Comparison of ENCODE assay signal across 11 mouse cellular contexts in genomic region chr17:36161129-36162051, GRCm38 (mm10). TPM values are rescaled to one million over a fixed set of nuclear protein-coding genes. Genes with fewer than 3 reads are reported as not detected.
A peak's percentile ranks its signal among the peaks of the same experiment; 100 is the strongest.
DNase-seq lines count a peak whose midpoint lies in the region; ATAC-seq and TF ChIP-seq lines count a peak whose summit lies in the region.
"Had no signal": no experiment of that assay in that cellular context is flagged by ENCODE, and none has a peak within 500 bp of the region (broad histone marks: within the 10 kb centered on the region; RNA-seq: fewer than 3 reads in every experiment).

No protein-coding gene starts in this region.

- peaks cover 17% of the 10 kb centered on the region for H3K27me3 ChIP-seq in spleen, adult 2 months (ENCODE audit: control insufficient read depth, insufficient read depth, low read length)
- peaks cover 38% of the 10 kb centered on the region for H3K27me3 ChIP-seq in liver, postnatal 0 days (ENCODE audit: insufficient read depth, low read length)
- peaks cover 26% of the 10 kb centered on the region for H3K27me3 ChIP-seq in stomach, embryonic 16.5 days (ENCODE audit: control insufficient read depth, insufficient read depth, low read length)

- no peak for TF ChIP-seq POLR2A in spleen, adult 2 months (IDR thresholded peaks at IDR 0.05; ENCODE audit: low read depth, low read length)

- no peak for TF ChIP-seq EP300 in liver, postnatal 0 days (IDR thresholded peaks at IDR 0.05; ENCODE audit: low read depth)

- peak; percentile 81 for ATAC-seq in liver, postnatal 0 days
- ATAC-seq in stomach, embryonic 16.5 days (ENCODE audit: insufficient read depth, low FRiP score), result peak; percentile 25; the same call in 1 of the 2 replicates

- peak; percentile 41 for DNase-seq in embryo, embryonic 10 days (ENCODE audit: low spot score)
- DNase-seq in embryo, embryonic 10.5 days (ENCODE audit: low spot score), result no peak
- DNase-seq in spleen, adult 2 months (ENCODE audit: low read depth in 1 of 2, low spot score in 2 of 2), result no peak
- no peak for DNase-seq in spleen, postnatal 4 days (ENCODE audit: low spot score in 2 of 2)
- no peak for DNase-seq in liver, postnatal 0 days
- no peak for DNase-seq in left cerebral cortex, adult 18-20 months (ENCODE audit: low spot score in 2 of 2)
- no peak for DNase-seq in embryo, embryonic 9.5 days (ENCODE audit: extremely low spot score)

- no peak overlapping the region; the same call in 1 of the 2 replicates for H3K9ac ChIP-seq in liver, postnatal 0 days (replicated peaks)
- H3K9ac ChIP-seq in stomach, embryonic 16.5 days (ENCODE audit: low read length), result peak overlapping the region; percentile 43; the same call in 1 of the 2 replicates

- H3K4me1 ChIP-seq in spleen, adult 2 months (ENCODE audit: control insufficient read depth, insufficient read depth, insufficient read length), result peaks cover 2% of the 10 kb centered on the region; the same call in 1 of the 2 replicates
- peaks cover 4% of the 10 kb centered on the region; the same call in 1 of the 2 replicates for H3K4me1 ChIP-seq in liver, postnatal 0 days (ENCODE audit: insufficient read depth)
- no peaks in the 10 kb centered on the region for H3K4me1 ChIP-seq in stomach, embryonic 16.5 days (ENCODE audit: control insufficient read depth, insufficient read depth, low read length)

- peak overlapping the region; percentile 37; the same call in 1 of the 2 replicates for H3K4me3 ChIP-seq in spleen, adult 2 months (ENCODE audit: extremely low read depth, insufficient read depth, insufficient read length)
- peak overlapping the region; percentile 38 for H3K4me3 ChIP-seq in liver, postnatal 0 days (ENCODE audit: low read depth, low read length)
- H3K4me3 ChIP-seq in stomach, embryonic 16.5 days (replicated peaks; ENCODE audit: low read length), result peak overlapping the region; percentile 31

- peak overlapping the region; percentile 61 for H3K4me2 ChIP-seq in liver, postnatal 0 days (ENCODE audit: low read depth, low read length)
- H3K4me2 ChIP-seq in stomach, embryonic 16.5 days (ENCODE audit: low read depth, low read length), result peak overlapping the region; percentile 51

- WGBS in spleen, adult 2 months, result 2% methylated on average over 53 of the region's 56 CpGs
- WGBS in liver, postnatal 0 days (ENCODE audit: insufficient replicate concordance), result 1% methylated on average over 50 of the region's 56 CpGs
- WGBS in stomach, embryonic 16.5 days, result 3% methylated on average over 56 of the region's 56 CpGs

- H3K9me3 ChIP-seq in liver, postnatal 0 days (ENCODE audit: low read length), result no peaks in the 10 kb centered on the region
- H3K9me3 ChIP-seq in stomach, embryonic 16.5 days (replicated peaks; ENCODE audit: control insufficient read depth, low read length), result no peaks in the 10 kb centered on the region

- H3K27ac ChIP-seq in spleen, adult 2 months (ENCODE audit: insufficient read depth, low read length), result no peak overlapping the region
- no peak overlapping the region for H3K27ac ChIP-seq in liver, postnatal 0 days (ENCODE audit: low read depth)
- no peak overlapping the region for H3K27ac ChIP-seq in stomach, embryonic 16.5 days (ENCODE audit: low read length)

- TF ChIP-seq CTCF in spleen, adult 2 months (IDR thresholded peaks at IDR 0.05; ENCODE audit: extremely low read depth, insufficient read depth, insufficient read length, insufficient replicate concordance), result no peak
- TF ChIP-seq CTCF in liver, postnatal 0 days (IDR thresholded peaks at IDR 0.05; ENCODE audit: low read depth), result no peak

- H3K36me3 ChIP-seq in spleen, adult 2 months (ENCODE audit: control insufficient read depth, insufficient read depth, low read length), result no peaks in the 10 kb centered on the region
- no peaks in the 10 kb centered on the region for H3K36me3 ChIP-seq in liver, postnatal 0 days (replicated peaks; ENCODE audit: insufficient read depth, low read length)
- H3K36me3 ChIP-seq in stomach, embryonic 16.5 days (ENCODE audit: control insufficient read depth, insufficient read depth, low read length), result no peaks in the 10 kb centered on the region

RNA-seq across cellular contexts. Expression of gene Gm8909, which starts 6.9 kb away (rescaled TPM):
- polyA plus RNA-seq in spleen, adult 2 months (2012; rRNA removed), result 0.15 TPM in 1 of 2 replicates, not detected in the other
- polyA plus RNA-seq in liver, postnatal 0 days (2015; fragmentation: Nextera tagmentation; extraction: Ambion mirVana), result not detected in 2 replicates
- 0.42 and 0.45 TPM in 2 replicates for polyA plus RNA-seq in stomach, embryonic 16.5 days (2015; fragmentation: Nextera tagmentation; extraction: Ambion mirVana)
- total RNA-seq in left cerebral cortex, adult 18-20 months (2021), result not detected
- total RNA-seq: layer of hippocampus, adult 8-10 months had no signal
- polyA plus RNA-seq: brain, embryonic 14.5 days; urinary bladder, adult 2 months had no signal

RNA-seq across cellular contexts. Expression of gene H2-T3, which starts 28.7 kb away (rescaled TPM):
- not detected in 2 replicates for polyA plus RNA-seq in spleen, adult 2 months (2012; rRNA removed)
- polyA plus RNA-seq in liver, postnatal 0 days (2015; fragmentation: Nextera tagmentation; extraction: Ambion mirVana), result not detected in 2 replicates
- polyA plus RNA-seq in stomach, embryonic 16.5 days (2015; fragmentation: Nextera tagmentation; extraction: Ambion mirVana), result 3.4 and 4.0 TPM in 2 replicates
- total RNA-seq in left cerebral cortex, adult 18-20 months (2021), result under 1 TPM in 1 of 2 experiments, not detected in 1; 0.37 TPM
- total RNA-seq: layer of hippocampus, adult 8-10 months had no signal
- polyA plus RNA-seq: brain, embryonic 14.5 days had no signal

RNA-seq across cellular contexts. Expression of gene Gm7030, which starts 32.2 kb away (rescaled TPM):
- polyA plus RNA-seq in spleen, adult 2 months (2012; rRNA removed), result not detected in 2 replicates
- not detected in 2 replicates for polyA plus RNA-seq in liver, postnatal 0 days (2015; fragmentation: Nextera tagmentation; extraction: Ambion mirVana)
- polyA plus RNA-seq in stomach, embryonic 16.5 days (2015; fragmentation: Nextera tagmentation; extraction: Ambion mirVana), result 0.34 TPM in 1 of 2 replicates, not detected in the other
- total RNA-seq in left cerebral cortex, adult 18-20 months (2021), result not detected
- polyA plus RNA-seq: brain, embryonic 14.5 days; urinary bladder, adult 2 months had no signal

RNA-seq across cellular contexts. Expression of gene Gm19684, which starts 39.9 kb away (rescaled TPM):
- polyA plus RNA-seq in spleen, adult 2 months (2012; rRNA removed), result 0.43 and 0.44 TPM in 2 replicates
- not detected in 2 replicates for polyA plus RNA-seq in liver, postnatal 0 days (2015; fragmentation: Nextera tagmentation; extraction: Ambion mirVana)
- not detected in 2 replicates for polyA plus RNA-seq in stomach, embryonic 16.5 days (2015; fragmentation: Nextera tagmentation; extraction: Ambion mirVana)
- not detected for total RNA-seq in left cerebral cortex, adult 18-20 months (2021)
- polyA plus RNA-seq: brain, embryonic 14.5 days had no signal
